In the genomic region with DNA sequence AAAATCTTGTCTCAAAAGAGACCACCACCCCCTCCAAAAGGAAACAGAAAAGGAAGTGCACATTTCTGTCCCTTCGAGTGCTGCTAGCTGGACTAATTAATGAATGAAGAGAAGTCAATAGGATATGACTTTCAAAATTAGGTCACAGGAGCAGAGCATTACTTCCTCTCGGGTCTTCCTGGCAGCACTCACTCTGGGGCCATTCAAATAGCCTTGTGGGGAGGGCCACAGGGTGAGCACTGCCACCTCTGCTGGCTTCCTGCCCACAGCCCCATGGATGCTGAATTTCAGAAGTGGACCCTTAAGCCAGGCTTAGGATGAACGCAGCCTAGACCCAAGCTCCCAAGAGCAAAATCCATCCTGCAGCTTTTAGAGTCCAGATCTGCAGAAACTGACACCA, we compare ENCODE assay signal across 19 mouse cellular contexts.
"Had no signal": no experiment of that assay in that cellular context is flagged by ENCODE, and none has a peak within 500 bp of the region (broad histone marks: within the 10 kb centered on the region; RNA-seq: fewer than 3 reads in every experiment).

No protein-coding gene starts in this region.

- DNase-seq: kidney, adult 18-20 months; kidney, adult 9 months; kidney, postnatal 14 days; kidney, postnatal 4 days; left cerebral cortex, postnatal 4 days; lung, adult 18-20 months; lung, postnatal 10 days; lung, postnatal 36 days; thymus, postnatal 25 days had no signal

- H3K27ac ChIP-seq: limb, embryonic 12.5 days; limb, embryonic 15.5 days; liver, embryonic 12.5 days; liver, embryonic 15.5 days; lung, embryonic 15.5 days; midbrain, embryonic 12.5 days; midbrain, embryonic 15.5 days; neural tube, embryonic 12.5 days; neural tube, embryonic 15.5 days; stomach, postnatal 0 days had no signal

- H3K36me3 ChIP-seq: liver, embryonic 15.5 days; lung, embryonic 15.5 days; midbrain, embryonic 12.5 days; midbrain, embryonic 15.5 days; neural tube, embryonic 15.5 days had no signal

- H3K9ac ChIP-seq: limb, embryonic 12.5 days; limb, embryonic 15.5 days; liver, embryonic 12.5 days; liver, embryonic 15.5 days; lung, embryonic 15.5 days; midbrain, embryonic 12.5 days; midbrain, embryonic 15.5 days; neural tube, embryonic 12.5 days; neural tube, embryonic 15.5 days had no signal

- H3K4me3 ChIP-seq: limb, embryonic 12.5 days; limb, embryonic 15.5 days; liver, embryonic 12.5 days; liver, embryonic 15.5 days; lung, embryonic 15.5 days; midbrain, embryonic 12.5 days; midbrain, embryonic 15.5 days; neural tube, embryonic 12.5 days; neural tube, embryonic 15.5 days had no signal

- ATAC-seq: liver, embryonic 12.5 days; midbrain, embryonic 15.5 days had no signal

- H3K9me3 ChIP-seq: limb, embryonic 12.5 days; limb, embryonic 15.5 days; liver, embryonic 12.5 days; liver, embryonic 15.5 days; lung, embryonic 15.5 days; midbrain, embryonic 12.5 days; midbrain, embryonic 15.5 days; neural tube, embryonic 12.5 days; neural tube, embryonic 15.5 days had no signal

- H3K4me2 ChIP-seq: limb, embryonic 12.5 days; limb, embryonic 15.5 days; liver, embryonic 12.5 days; liver, embryonic 15.5 days; lung, embryonic 15.5 days; midbrain, embryonic 12.5 days; midbrain, embryonic 15.5 days; neural tube, embryonic 12.5 days; neural tube, embryonic 15.5 days had no signal
